Mouse (Mus musculus): ENCODE data around the gene Rreb1. TPM values are rescaled to one million over a fixed set of nuclear protein-coding genes. Genes with fewer than 3 reads are reported as not detected.

The Rreb1 gene
- 12.1 and 14.3 TPM in 2 replicates for polyA plus RNA-seq (2016; fragmentation: Nextera tagmentation; extraction: Ambion mirVana)

- Histone ChIP-seq H3K27ac (peak within 1 kb of the TSS; percentile 84), H3K4me1 (peaks cover 23% of the 10 kb centered on the region)
Observed at GRCm38 (mm10) chr13:37778147-37778593, at the start of gene Rreb1. Gene Rreb1 (plus strand): TSS chr13:37778400.

GRCm38 (mm10) chr13:37728551-37728950 lies 49.6 kb upstream of the Rreb1 start:
- no peak overlapping the region for H3K4me3 ChIP-seq

More at GRCm38 (mm10) chr13:37778147-37778593, at the start of gene Rreb1:
- H3K36me3 ChIP-seq, result no peaks in the 10 kb centered on the region
- H3K4me3 ChIP-seq, result peak within 1 kb of the TSS; percentile 85
- under 1% methylated on average over 36 of the region's 37 CpGs for WGBS
- H3K27me3 ChIP-seq (ENCODE audit: insufficient read depth, poor library complexity, severe bottlenecking), result peaks cover 40% of the 10 kb centered on the region
- no peaks in the 10 kb centered on the region for H3K9me3 ChIP-seq
- no peak for DNase-seq (ENCODE audit: low spot score)

DNA sequence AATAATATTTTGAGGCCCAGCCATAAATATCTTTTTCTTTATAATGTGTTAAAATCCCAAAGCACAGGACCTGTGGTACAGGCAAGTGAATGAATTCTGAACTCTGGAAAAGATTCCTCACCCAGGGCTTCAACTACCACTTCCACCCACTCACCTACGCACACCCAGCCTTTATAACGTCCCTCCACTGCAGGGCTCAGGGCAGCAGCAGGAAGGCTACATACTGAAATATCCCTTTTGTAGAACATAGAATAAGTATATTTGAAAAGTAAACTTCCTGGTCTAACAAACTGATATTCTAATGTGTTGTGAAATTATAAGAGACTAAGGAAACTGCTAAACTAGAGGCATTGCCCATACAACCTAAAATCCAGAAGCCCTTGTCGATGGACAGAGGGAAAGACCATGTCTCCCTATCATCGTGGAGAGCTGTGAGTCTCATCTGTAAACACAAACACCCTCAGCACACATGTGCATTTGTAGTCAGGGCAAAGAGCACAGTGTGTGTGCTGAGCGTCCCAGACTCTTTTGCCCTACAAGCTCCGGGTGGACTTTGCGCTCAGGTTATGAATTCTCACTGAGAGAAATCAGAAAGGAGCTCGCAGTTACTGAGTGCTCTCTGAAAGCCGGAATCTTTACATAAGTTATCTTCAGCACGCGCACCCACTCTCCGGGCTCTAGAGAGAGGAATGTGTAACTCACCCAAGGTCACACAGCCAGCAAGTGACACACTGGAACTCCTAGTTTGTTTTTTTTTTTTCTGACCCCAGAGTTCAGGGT lies 46.1 kb upstream of the Rreb1 start:
- Histone ChIP-seq H3K27ac (peak overlapping the region; percentile 39; the same call in 1 of the 2 replicates), H3K36me3 (no peaks in the 10 kb centered on the region), H3K9me3 (no peaks in the 10 kb centered on the region), H3K27me3 (ENCODE audit: insufficient read depth, poor library complexity, severe bottlenecking) (no peaks in the 10 kb centered on the region), H3K4me3 (no peak overlapping the region), H3K4me1 (peaks cover 7% of the 10 kb centered on the region; the same call in 1 of the 2 replicates)
- WGBS, result 56% methylated on average over 12 of the region's 12 CpGs
- no peak for DNase-seq (ENCODE audit: low spot score)

More at GRCm38 (mm10) chr13:37728551-37728950, 49.6 kb upstream of the Rreb1 start:
- Histone ChIP-seq H3K9me3 (no peaks in the 10 kb centered on the region), H3K4me1 (peaks cover 7% of the 10 kb centered on the region; the same call in 1 of the 2 replicates), H3K27ac (no peak overlapping the region), H3K27me3 (ENCODE audit: insufficient read depth, poor library complexity, severe bottlenecking) (no peaks in the 10 kb centered on the region), H3K36me3 (no peaks in the 10 kb centered on the region)
- DNase-seq (ENCODE audit: low spot score), result no peak
- 85% methylated on average over 7 of the region's 7 CpGs for WGBS

DNA sequence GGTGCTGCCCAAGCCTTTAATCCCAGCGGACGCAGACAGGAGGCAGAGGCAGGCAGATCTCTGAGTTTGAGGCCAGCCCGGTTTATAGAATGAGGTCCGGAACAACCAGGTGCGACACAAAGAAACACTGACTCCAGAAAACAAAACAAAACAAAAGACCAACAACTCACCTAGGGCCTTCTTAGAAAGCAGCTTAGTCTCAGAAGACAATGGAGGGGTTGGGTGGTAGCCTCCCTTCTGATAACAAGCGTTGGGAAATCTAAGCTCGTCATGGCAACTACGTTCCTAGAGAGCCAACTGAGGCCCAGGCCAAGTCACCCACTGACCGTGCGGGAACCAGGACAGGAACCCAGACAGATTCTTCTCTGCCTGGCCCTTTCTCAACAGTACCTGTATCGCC lies 43.7 kb upstream of the Rreb1 start:
- 90% methylated on average over 11 of the region's 11 CpGs for WGBS
- H3K27me3 ChIP-seq (ENCODE audit: insufficient read depth, poor library complexity, severe bottlenecking), result no peaks in the 10 kb centered on the region
- no peaks in the 10 kb centered on the region for H3K9me3 ChIP-seq
- H3K4me3 ChIP-seq, result no peak overlapping the region
- no peak for DNase-seq (ENCODE audit: low spot score)
- no peaks in the 10 kb centered on the region for H3K36me3 ChIP-seq
- peaks cover 7% of the 10 kb centered on the region; the same call in 1 of the 2 replicates for H3K4me1 ChIP-seq
- H3K27ac ChIP-seq, result no peak overlapping the region

GRCm38 (mm10) chr13:37740111-37740510 lies 38.1 kb upstream of the Rreb1 start:
- H3K27me3 ChIP-seq (ENCODE audit: insufficient read depth, poor library complexity, severe bottlenecking), result no peaks in the 10 kb centered on the region
- H3K4me1 ChIP-seq, result peaks cover 7% of the 10 kb centered on the region; the same call in 1 of the 2 replicates
- 83% methylated on average over 5 of the region's 5 CpGs for WGBS
- H3K36me3 ChIP-seq, result no peaks in the 10 kb centered on the region
- no peak overlapping the region; the same call in 1 of the 2 replicates for H3K27ac ChIP-seq
- no peaks in the 10 kb centered on the region for H3K9me3 ChIP-seq
- no peak overlapping the region for H3K4me3 ChIP-seq
- no peak for DNase-seq (ENCODE audit: low spot score)

GRCm38 (mm10) chr13:37740752-37741151 lies 37.4 kb upstream of the Rreb1 start:
- no peak overlapping the region for H3K4me3 ChIP-seq
- 58% methylated on average over 5 of the region's 5 CpGs for WGBS

DNA sequence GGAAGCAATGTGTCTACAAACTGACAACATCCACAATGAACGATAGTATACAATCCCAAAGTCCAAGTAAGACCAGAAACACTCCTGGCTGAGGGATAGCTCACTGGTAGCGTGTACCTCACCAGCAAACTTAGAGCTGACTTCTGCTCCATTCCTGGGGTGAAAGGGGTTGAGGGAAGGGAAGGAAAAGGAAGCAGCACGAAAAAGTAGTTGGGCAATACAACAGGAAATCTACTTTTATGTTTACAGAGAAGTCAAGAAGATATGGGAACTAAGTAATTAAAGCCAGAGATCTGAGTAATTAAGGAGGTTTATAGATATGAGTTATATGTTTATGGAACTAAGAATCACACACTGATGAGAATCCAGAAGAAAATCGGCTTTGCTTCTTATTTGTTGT lies 36.0 kb upstream of the Rreb1 start:
- Histone ChIP-seq H3K4me1 (peaks cover 7% of the 10 kb centered on the region; the same call in 1 of the 2 replicates), H3K9me3 (no peaks in the 10 kb centered on the region), H3K36me3 (no peaks in the 10 kb centered on the region), H3K4me3 (no peak overlapping the region), H3K27me3 (ENCODE audit: insufficient read depth, poor library complexity, severe bottlenecking) (no peaks in the 10 kb centered on the region), H3K27ac (no peak overlapping the region)
- 79% methylated on average over 4 of the region's 4 CpGs for WGBS
- no peak for DNase-seq (ENCODE audit: low spot score)

More at GRCm38 (mm10) chr13:37740752-37741151, 37.4 kb upstream of the Rreb1 start:
- Histone ChIP-seq H3K4me1 (peaks cover 7% of the 10 kb centered on the region; the same call in 1 of the 2 replicates), H3K27ac (no peak overlapping the region), H3K27me3 (ENCODE audit: insufficient read depth, poor library complexity, severe bottlenecking) (no peaks in the 10 kb centered on the region), H3K36me3 (no peaks in the 10 kb centered on the region), H3K9me3 (no peaks in the 10 kb centered on the region)
- DNase-seq (ENCODE audit: low spot score), result no peak

- Histone ChIP-seq H3K27ac (no peak overlapping the region), H3K9me3 (no peaks in the 10 kb centered on the region), H3K27me3 (ENCODE audit: insufficient read depth, poor library complexity, severe bottlenecking) (no peaks in the 10 kb centered on the region), H3K4me1 (peaks cover 22% of the 10 kb centered on the region), H3K36me3 (no peaks in the 10 kb centered on the region), H3K4me3 (no peak overlapping the region)
- DNase-seq (ENCODE audit: low spot score), result no peak
- WGBS, result 75% methylated on average over 7 of the region's 7 CpGs
Observed at GRCm38 (mm10) chr13:37747504-37747903, 30.7 kb upstream of the Rreb1 start.

- Histone ChIP-seq H3K27ac (no peak overlapping the region), H3K27me3 (ENCODE audit: insufficient read depth, poor library complexity, severe bottlenecking) (no peaks in the 10 kb centered on the region), H3K4me1 (peaks cover 22% of the 10 kb centered on the region), H3K9me3 (no peaks in the 10 kb centered on the region), H3K36me3 (no peaks in the 10 kb centered on the region), H3K4me3 (no peak overlapping the region)
- 9% methylated on average over 3 of the region's 3 CpGs for WGBS
- DNase-seq (ENCODE audit: low spot score), result no peak
Observed at GRCm38 (mm10) chr13:37749485-37749884, 28.7 kb upstream of the Rreb1 start.

DNA sequence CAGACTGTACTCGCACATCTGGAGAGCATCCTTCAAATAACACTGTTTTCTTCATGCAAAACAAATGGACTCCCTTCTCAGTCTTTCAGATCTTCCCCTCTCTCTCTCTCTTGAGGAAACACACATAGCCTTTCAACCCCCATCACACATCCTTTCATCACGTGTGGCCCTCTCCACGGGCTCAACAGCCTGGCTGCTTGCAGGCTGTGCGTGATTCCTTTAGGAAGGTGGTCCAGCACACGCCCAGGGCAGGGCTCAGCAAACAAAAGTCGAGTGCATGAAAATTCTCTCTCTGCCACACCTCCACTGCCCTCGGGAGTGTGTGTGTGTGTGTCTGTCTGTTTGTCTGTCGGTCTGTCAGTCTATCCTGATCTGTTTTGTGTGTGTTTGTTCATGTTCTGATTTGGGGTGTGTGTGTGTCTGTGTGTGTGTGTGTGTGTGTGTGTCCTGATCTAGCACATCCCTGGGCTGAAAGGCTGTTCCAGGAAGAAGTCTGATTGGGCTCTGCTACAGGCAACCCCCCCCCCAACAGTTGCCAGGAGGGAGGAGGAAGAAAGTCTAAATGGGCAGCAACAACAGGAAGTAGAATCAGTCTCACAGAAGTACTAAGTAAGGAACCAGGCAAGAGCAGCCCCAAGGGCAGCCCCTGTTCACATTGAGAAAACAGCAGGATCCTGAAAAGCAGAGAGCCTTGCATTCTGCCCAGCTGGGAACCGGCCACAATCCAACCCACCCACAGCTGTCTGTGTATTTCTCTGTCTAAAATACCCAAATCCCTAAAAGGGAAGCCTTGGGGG lies 26.8 kb upstream of the Rreb1 start:
- Histone ChIP-seq H3K27me3 (ENCODE audit: insufficient read depth, poor library complexity, severe bottlenecking) (no peaks in the 10 kb centered on the region), H3K4me3 (no peak overlapping the region), H3K4me1 (peaks cover 22% of the 10 kb centered on the region), H3K36me3 (no peaks in the 10 kb centered on the region), H3K9me3 (no peaks in the 10 kb centered on the region), H3K27ac (peak overlapping the region; percentile 57; the same call in 1 of the 2 replicates)
- 42% methylated on average over 9 of the region's 9 CpGs for WGBS
- DNase-seq (ENCODE audit: low spot score), result no peak

DNA sequence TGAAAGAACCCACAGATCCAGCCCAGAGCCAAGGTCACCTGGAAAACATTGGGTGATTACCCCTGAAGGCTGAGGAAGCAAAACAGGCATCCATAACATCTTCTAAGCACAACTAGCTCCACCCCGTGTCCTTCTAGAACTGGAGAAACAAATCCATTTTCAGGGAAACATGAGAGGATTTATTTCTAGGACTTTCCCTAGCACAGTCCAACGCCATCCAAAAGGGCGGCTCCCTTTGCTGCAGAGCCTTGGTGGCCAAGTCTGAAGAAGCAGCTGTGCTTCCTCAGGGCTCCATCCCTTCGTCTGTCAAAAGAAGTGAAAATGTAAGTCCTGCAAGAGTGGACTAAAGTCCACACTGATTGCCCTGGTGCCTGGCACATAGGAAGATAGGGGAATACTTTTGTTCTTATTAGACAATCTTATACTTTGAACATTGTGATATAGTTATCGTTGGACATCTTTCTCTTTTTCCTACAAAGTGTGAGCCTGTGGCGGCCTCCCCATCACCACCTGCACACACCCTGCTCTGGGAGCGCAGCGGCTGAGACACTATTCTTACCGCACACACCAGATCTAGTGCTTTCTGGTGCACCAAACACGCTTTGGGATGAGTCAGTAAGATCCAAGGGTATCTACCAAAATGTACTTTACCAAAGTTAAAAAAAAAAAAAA lies 18.7 kb upstream of the Rreb1 start:
- Histone ChIP-seq H3K27me3 (ENCODE audit: insufficient read depth, poor library complexity, severe bottlenecking) (no peaks in the 10 kb centered on the region), H3K27ac (peak overlapping the region; percentile 13; the same call in 1 of the 2 replicates), H3K4me3 (no peak overlapping the region), H3K4me1 (peaks cover 36% of the 10 kb centered on the region), H3K9me3 (no peaks in the 10 kb centered on the region), H3K36me3 (no peaks in the 10 kb centered on the region)
- WGBS, result 70% methylated on average over 10 of the region's 10 CpGs
- no peak for DNase-seq (ENCODE audit: low spot score)

DNA sequence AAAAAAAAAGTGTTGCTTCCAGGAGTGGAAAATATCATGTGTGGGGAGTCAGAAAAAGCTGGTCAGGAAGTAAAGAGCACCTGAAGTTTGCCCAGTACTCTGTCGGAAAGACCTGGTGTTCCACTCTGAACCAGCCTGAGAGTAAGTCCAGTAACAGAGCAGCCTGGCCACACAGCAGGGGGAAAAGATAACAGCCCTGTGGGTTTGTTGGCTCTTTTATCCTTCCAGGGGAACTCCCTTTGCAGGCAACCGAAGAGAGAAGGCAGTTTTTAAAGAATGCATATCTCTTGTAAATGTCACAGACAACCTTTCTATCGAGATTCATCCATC lies 18.2 kb upstream of the Rreb1 start:
- WGBS, result 9% methylated on average over 3 of the region's 3 CpGs
- no peaks in the 10 kb centered on the region for H3K9me3 ChIP-seq
- peaks cover 36% of the 10 kb centered on the region for H3K4me1 ChIP-seq
- no peak overlapping the region for H3K4me3 ChIP-seq
- no peaks in the 10 kb centered on the region for H3K27me3 ChIP-seq (ENCODE audit: insufficient read depth, poor library complexity, severe bottlenecking)
- peak overlapping the region; percentile 36 for H3K27ac ChIP-seq
- no peak for DNase-seq (ENCODE audit: low spot score)
- H3K36me3 ChIP-seq, result no peaks in the 10 kb centered on the region
